Comparison of ENCODE assay signal across 1 mouse cellular context in the genomic region with DNA sequence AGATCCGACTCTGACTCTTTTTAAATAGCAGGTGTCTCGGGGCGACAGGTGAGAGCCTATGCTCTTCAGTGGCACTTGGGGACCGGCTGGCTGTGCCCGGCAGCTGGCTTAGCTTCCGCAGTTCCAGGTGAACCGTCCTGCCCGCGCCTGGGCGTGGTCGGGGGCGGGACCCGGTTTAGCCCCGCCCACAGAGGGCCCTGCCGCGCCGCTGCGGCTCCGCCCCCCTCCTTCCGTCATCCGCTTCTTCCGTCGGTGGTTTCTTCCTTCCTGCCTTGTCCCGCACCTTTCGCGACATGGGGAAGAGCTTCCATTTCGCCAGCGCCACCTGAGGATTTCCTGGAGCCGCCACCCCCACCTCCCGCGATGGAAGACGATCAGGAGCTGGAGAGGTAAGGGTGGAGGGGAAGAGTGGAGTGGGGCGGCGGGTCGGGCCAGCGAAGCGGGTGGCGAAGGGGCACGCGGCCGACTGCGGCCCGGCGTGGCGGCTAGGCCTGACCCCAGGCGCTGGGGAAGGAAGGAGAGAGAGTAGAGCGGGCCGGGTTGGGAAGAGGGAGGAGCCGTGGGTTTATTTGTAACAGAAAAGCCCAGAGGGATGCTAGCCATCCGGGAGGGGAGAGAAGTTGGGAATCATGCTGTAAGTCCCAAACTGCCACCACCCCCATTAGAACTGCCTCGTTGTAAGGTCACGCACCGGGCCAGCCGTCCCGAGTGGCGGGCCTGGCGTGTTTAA.
TF ChIP-seq lines count a peak whose summit lies in the region.

No protein-coding gene starts in this region.

TF ChIP-seq in CH12.LX, 34 proteins besides CTCF, POLR2A, EP300 and RAD21 (continued from another document):
- peak; percentile 34; the same call in 1 of the 2 replicates for TF ChIP-seq NELFE (IDR thresholded peaks at IDR 0.05; ENCODE audit: low read depth, low read length)
- peak; percentile 68 for TF ChIP-seq HCFC1 (IDR thresholded peaks at IDR 0.05; ENCODE audit: low read depth, low read length)
- no peak for TF ChIP-seq MAX (IDR thresholded peaks at IDR 0.05; ENCODE audit: low read length)
- TF ChIP-seq SIN3A (IDR thresholded peaks at IDR 0.05; ENCODE audit: low read length): peak; percentile 51
- TF ChIP-seq MXI1 (IDR thresholded peaks at IDR 0.05; ENCODE audit: low read depth, low read length): no peak; the same call in none of the 2 replicates
- TF ChIP-seq CHD2 (IDR thresholded peaks at IDR 0.05; ENCODE audit: low read length): peak; percentile 36; the same call in 1 of the 2 replicates
- TF ChIP-seq ETS1 (conservative IDR thresholded peaks at IDR 0.05; ENCODE audit: low read depth, low read length): 0 out of 2 replicates have a peak, but pooled peaks have one; percentile 5
- no peak for TF ChIP-seq GABPA (IDR thresholded peaks at IDR 0.05; ENCODE audit: insufficient replicate concordance, low read depth, low read length)
- peak; percentile 10; the same call in 1 of the 2 replicates for TF ChIP-seq MYC (IDR thresholded peaks at IDR 0.05; ENCODE audit: low read depth, low read length)
- TF ChIP-seq NRF1 (IDR thresholded peaks at IDR 0.05; ENCODE audit: low read depth, low read length): peak; percentile 72
- TF ChIP-seq IRF4 (IDR thresholded peaks at IDR 0.05; ENCODE audit: low read depth, low read length): peak; percentile 13; the same call in 1 of the 2 replicates
- TF ChIP-seq CHD1 (IDR thresholded peaks at IDR 0.05; ENCODE audit: low read depth, low read length): no peak; the same call in 1 of the 2 replicates
- no peak for TF ChIP-seq ZNF384 (IDR thresholded peaks at IDR 0.05; ENCODE audit: low read depth, low read length)
- TF ChIP-seq TBP (conservative IDR thresholded peaks at IDR 0.05; ENCODE audit: low read depth, low read length): no peak; the same call in 1 of the 2 replicates
- no peak for TF ChIP-seq MAZ (IDR thresholded peaks at IDR 0.05; ENCODE audit: low read depth, low read length)
- no peak for TF ChIP-seq MEF2A (IDR thresholded peaks at IDR 0.05; ENCODE audit: borderline replicate concordance, low read depth, low read length)
- no peak for TF ChIP-seq MAFK (IDR thresholded peaks at IDR 0.05; ENCODE audit: insufficient replicate concordance, low read length)
- no peak for TF ChIP-seq ZKSCAN1 (IDR thresholded peaks at IDR 0.05; ENCODE audit: borderline replicate concordance, low read depth, low read length)
- TF ChIP-seq USF2 (conservative IDR thresholded peaks at IDR 0.05; ENCODE audit: low read depth, low read length): no peak
- TF ChIP-seq TCF12 (IDR thresholded peaks at IDR 0.05; ENCODE audit: low read depth, low read length): peak; percentile 65
- no peak for TF ChIP-seq SMC3 (IDR thresholded peaks at IDR 0.05; ENCODE audit: low read depth, low read length)
- TF ChIP-seq ELF1 (IDR thresholded peaks at IDR 0.05; ENCODE audit: low read depth, low read length): peak; percentile 82
- TF ChIP-seq ZC3H11A (IDR thresholded peaks at IDR 0.05; ENCODE audit: low read depth, low read length): no peak
- no peak for TF ChIP-seq BHLHE40 (IDR thresholded peaks at IDR 0.05; ENCODE audit: low read depth, low read length)
- TF ChIP-seq ZMIZ1 (IDR thresholded peaks at IDR 0.05; ENCODE audit: low read depth, low read length): no peak
- no peak for TF ChIP-seq PAX5 (IDR thresholded peaks at IDR 0.05; ENCODE audit: low read length)
- TF ChIP-seq KAT2A (IDR thresholded peaks at IDR 0.05; ENCODE audit: insufficient replicate concordance, low read length): no peak
- TF ChIP-seq UBTF (IDR thresholded peaks at IDR 0.05; ENCODE audit: low read depth, low read length): no peak
- TF ChIP-seq E2F4 (IDR thresholded peaks at IDR 0.05; ENCODE audit: insufficient replicate concordance, low read depth, low read length): no peak
- TF ChIP-seq USF1 (IDR thresholded peaks at IDR 0.05; ENCODE audit: low read depth, low read length): no peak
